Mouse (Mus musculus) thymus, adult 18-20 months (tissue): Measurements from ENCODE around the gene Olfr1219.

ENCODE experiments used
- DNase-seq, 2 experiments: peaks; one replicate each; pipeline ENCODE4 v3.0.0; 2022; ENCODE audit warnings: mixed read lengths in 2 of 2

The Olfr1219 gene

DNA sequence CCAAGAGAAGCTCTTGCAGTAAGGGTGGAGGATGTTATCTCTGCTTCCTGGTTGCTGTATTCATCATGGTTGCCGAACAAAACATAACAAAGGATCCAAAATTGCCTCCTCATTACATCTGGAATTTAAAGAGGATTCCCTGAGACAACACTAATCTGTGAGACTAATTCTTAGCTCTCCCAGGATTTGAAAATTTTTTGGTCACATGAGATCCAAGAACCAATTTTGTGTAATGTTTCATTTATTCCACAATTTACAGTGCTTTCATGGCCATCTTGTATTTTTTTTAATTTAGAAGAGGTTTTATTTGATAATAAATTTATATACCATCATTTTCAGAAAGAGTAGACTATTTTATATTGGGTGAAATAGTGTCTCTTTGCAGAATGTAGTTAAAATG, at the start of gene Olfr1219:
Gene Olfr1219 (minus strand): TSS at position 101 of the 400 bp plus-strand sequence.
- DNase-seq = no peak

DNA sequence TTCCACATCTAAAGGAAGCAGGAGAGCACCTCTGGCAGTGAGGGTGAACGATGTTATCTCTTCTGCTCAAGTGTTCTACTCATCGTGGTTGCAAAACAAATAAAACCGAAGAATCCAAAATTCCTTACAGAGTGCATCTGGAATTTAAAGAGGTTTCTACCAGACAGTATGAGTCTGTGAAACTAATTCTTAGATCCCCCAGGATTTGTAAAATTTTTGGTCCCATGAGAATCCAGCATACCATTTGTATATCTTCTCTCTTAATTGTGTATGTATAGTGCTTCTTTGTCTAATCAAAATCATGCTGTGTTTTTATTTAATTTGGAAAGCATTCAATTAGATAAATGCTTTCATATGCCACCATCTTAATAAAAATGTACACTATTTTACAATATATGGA, 49.6 kb upstream of the Olfr1219 start, which contains the start of gene Olfr1222:
Gene Olfr1222 (minus strand): TSS at position 101 of the 400 bp plus-strand sequence.
- DNase-seq = no peak

- DNase-seq = no peak
These were observed 33.9 kb upstream of the Olfr1219 start, which contains the start of gene Olfr1221 for GRCm38 (mm10) chr2:89117183-89117582. TSS of gene Olfr1221 (minus strand) at chr2:89117283.

DNA sequence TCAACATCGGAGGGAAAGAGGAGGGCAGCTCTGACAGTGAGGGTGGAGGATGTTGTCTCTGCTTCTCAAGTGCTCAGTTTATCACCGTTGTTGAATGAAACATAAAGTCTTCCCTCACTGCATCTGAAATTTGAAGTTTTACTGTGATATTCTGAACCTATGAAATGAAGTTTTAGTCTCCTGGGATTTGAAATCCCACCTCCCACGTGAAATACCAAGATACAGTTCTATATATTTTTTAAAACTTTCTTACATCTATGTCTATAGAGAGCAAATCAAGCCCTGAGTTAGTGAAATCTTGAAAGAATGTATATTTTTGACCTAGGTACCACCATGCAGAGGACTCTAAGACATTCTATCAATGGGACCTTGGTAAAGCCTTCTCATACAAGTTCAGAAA, 23.4 kb upstream of the Olfr1219 start, which contains the start of gene Olfr1220:
Gene Olfr1220 (minus strand): TSS at position 101 of the 400 bp plus-strand sequence.
- no peak for DNase-seq

DNA sequence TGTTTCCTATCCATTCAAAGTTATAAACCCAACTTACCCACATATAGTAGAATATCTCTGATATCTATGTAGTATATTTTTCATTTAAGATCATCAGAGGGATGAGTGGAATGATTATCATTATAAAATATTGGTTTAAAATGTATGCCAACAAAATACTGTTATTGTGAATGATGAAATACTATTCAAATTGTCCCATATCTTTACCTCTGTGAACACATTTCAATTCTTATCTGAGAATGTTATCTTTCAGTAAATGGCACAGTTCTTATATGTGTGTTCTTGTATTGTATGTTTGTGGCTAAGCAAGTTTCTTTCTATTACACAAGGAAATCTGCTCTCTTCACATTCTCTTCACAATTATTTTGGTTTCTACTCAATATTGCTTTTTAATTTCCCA, 22.3 kb upstream of the Olfr1219 start:
- DNase-seq = no peak

GRCm38 (mm10) chr2:89093848-89094247, 10.5 kb upstream of the Olfr1219 start:
- DNase-seq = no peak

GRCm38 (mm10) chr2:89081487-89081886, 1.8 kb downstream of the Olfr1219 start:
- DNase-seq = no peak

- DNase-seq = no peak
These were observed 22.2 kb downstream of the Olfr1219 start, which contains the start of gene Olfr1218 for GRCm38 (mm10) chr2:89061087-89061486. TSS of gene Olfr1218 (minus strand) at chr2:89061187.

DNA sequence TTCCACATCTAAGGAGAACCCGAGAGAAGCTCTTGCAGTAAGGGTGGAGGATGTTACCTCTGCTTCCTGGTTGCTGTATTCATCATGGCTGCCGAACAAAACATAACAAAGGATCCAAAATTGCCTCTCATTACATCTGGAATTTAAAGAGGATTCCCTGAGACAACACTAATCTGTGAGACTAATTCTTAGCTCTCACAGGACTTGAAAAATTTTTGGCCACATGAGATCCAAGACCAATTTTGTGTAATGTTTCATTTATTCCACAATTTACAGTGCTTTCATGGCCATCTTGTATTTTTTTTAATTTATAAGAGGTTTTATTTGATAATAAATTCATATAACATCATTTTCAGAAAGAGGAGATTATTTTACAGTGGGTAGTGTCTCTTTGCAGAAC, 51.3 kb downstream of the Olfr1219 start, which contains the start of gene Olfr1217:
Gene Olfr1217 (minus strand): TSS at position 101 of the 400 bp plus-strand sequence.
- no peak for DNase-seq
